Mouse (Mus musculus) cerebellum, adult 9-11 months (tissue): ENCODE results near the gene Tmem35b.

Source experiments
- DNase-seq: peaks from one replicate; pipeline ENCODE4 v3.0.0; 2022

The Tmem35b gene

GRCm38 (mm10) chr4:127168914-127169345, 45.4 kb downstream of the Tmem35b start, which contains the start of gene Dlgap3:
Dlgap3 (plus strand) TSS chr4:127169204.
- no peak for DNase-seq

DNA sequence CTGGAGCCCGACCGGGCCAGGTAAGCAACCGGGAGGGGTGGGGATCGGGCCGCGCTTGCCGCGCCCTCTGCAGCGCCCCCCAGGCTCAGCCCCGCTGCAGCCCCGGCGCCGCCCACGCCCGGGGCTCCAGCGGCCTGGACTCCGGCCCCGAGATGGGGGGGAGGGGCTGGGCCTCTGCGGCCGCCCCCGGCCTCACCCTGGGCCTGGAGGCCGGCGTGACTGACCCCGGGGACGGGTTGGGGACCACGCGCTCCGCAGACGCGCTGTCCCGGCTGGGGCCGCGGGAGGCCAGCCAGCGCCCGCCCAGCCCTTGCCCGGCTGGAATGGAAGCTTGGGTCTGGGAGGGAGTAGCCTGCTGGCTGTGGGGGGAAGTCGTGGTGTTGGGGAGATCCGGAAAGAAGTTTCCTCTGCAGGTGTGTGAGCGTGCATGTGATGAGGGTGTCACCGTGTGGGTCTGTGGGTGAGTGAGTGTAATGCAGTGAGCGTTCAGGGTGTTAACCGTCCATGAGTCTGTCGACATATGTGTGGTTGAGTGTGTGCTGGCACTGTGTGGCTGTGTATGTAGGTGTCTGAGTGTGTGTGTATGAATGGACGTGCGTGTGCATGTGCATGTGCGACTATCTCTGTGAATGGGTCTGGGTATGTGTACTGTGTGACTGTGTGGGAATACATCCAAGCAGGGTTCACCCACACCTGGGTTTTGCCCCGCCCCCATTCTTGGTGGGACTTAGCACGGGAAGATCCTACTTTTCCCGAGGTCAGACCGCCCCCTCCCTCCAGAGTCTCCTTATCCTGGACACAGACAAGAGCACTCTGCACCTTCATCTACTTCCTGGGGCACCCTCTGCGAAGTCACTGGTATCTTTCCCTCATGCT, 46.1 kb downstream of the Tmem35b start:
- peak; percentile 82 for DNase-seq

DNA sequence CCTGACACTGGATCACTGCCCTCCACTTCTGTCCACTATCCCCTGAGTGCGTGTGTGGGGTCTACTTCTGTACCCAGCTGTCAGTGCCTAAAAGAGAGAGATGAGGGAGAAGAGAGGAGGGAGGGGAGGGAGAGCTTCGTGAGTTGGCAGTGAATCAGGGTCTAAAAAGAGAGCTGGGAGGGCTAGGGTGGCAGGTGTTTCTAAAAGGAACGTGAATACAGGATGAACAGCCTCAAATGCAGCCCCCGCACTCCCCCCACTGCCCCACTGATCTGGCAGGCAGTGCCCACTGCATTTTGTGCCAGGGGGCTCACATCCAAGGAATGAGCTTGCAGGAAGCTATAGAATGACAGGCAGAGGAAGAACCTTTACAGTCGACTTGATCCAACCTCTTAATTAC, 47.4 kb downstream of the Tmem35b start:
- DNase-seq: peak; percentile 86

DNA sequence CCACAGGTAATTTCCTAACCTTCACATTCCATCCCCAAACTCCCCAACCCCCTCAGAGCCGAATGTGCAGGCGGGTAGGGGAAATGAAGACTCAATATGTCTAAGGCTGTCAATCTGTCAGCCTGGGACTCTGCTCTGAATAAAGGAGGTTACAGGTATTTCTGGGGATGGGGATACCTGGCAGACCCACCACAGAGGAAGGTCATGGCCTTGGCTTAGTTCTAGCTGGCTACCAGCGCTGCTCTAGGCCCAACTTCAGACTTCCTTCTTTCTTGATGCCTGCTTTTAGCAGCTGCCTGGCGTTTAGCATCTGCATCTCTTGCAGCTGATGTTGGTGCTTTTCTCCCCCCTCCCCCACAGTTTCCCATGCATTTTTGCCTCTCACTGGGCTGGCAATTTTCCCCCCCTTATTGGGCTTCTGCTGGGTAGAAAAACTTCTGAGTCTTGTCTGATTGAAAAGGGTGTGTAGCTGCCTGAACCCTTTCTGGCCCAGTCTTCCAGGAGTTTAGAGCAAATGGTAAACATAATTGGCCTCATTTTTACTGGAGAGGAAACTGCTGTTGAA, 47.9 kb downstream of the Tmem35b start:
- DNase-seq: peak; percentile 61

GRCm38 (mm10) chr4:127172119-127172518, 48.6 kb downstream of the Tmem35b start:
- peak; percentile 58 for DNase-seq

DNA sequence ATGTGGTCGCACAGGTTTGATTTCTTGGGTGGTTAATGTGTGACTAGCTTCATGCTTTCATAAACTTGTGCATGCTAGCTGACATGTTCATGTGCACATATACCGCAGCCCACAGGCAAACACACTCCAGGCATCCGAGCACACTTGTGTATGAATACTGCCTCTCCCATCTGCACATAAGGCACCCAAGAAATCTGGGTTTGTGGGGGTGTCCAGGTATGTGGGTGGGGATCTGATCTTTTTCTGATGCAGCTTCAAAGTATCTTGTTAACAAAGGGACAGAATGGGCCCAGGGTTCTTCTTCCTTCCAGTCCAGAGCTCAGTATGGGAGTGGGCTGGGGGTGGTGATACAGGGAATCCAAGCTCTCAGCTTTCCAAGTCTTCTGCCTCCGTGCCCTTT, 49.1 kb downstream of the Tmem35b start:
- DNase-seq: peak; percentile 33

- peak; percentile 52 for DNase-seq
These were observed 50.0 kb downstream of the Tmem35b start for GRCm38 (mm10) chr4:127173461-127173860.

- peak; percentile 40 for DNase-seq
These were observed 50.8 kb downstream of the Tmem35b start for GRCm38 (mm10) chr4:127174075-127174899.

DNA sequence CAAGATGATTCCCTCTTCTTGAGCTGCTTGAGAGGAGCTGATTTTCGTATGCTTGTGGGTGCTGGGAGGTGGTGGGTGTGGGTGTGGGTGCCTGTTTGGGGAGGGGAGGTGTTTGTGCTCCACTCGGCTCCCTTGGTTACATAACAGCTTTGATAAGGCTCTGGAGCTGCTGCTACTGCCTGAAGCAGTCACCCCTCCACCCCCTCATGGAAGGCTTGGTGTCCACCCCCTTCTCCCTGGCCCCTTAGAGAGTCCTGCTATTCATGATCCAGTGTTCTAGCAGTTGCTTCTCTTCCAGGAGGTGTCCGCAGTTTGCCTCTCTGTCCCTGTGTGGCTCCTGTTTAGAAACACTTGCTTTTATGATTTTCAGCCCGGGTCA, 51.4 kb downstream of the Tmem35b start:
- DNase-seq: peak; percentile 51

DNA sequence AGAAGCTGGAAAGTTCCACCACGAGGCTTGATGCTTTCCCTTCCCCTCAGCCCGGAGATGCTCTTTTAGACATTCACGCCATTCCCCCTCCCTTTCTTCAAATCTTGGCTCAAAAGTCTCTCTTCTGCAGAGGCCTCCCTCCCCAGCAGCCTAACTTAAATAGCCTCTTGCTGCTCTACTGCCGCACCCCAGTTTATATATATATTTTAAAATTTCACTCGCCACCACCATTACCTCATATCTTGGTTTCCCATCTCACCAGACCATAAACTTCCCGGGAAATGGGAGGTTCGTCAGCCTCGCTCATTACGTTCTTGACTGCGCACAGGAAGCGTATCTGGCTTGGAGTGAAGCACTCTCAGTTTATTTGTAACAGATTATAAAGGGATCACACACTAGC, 54.5 kb downstream of the Tmem35b start:
- DNase-seq: peak; percentile 24

DNA sequence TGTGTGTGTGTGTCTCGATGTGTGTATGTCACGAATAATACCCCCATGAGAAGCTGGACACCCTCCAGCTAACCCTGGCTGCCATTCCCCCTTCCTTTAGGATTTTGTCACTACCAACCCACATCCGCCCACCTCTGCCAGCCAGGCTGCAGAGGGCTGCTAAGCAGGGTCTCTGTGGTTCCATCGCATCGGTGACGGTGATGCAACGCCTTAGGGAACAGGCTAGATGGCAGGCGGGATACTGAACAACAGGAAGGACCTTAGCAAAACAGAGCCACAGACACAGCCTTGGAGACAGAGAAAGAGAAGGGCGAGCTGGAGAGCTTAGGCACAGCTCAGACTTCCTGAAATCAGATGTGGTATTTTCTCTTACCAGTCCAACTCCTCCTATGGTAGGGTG, 55.2 kb downstream of the Tmem35b start:
- DNase-seq: peak; percentile 37
